ENCODE assay signal across 23 mouse cellular contexts in the genomic region with DNA sequence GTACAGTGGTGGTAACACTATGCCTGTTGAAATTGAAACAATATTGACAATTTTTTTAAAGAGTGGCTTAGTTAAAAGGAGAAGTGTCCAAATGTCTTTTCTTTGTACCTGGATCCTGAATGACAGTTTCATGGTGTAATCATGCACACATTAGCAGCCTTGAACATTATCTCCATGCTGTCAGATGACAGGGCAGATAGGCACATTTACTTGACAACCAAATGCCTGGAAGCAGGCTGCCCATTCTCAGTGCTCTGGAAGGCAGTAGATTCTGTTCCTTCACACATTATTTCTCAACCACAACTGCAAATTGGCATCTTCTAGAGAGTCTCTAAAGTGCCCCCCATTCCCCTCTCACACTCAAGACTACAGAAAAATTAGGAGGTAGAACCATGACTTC. TPM values are rescaled to one million over a fixed set of nuclear protein-coding genes. Genes with fewer than 3 reads are reported as not detected.
A peak's percentile ranks its signal among the peaks of the same experiment; 100 is the strongest.
DNase-seq lines count a peak whose midpoint lies in the region; ATAC-seq and TF ChIP-seq lines count a peak whose summit lies in the region.
"Had no signal": no experiment of that assay in that cellular context is flagged by ENCODE, and none has a peak within 500 bp of the region (broad histone marks: within the 10 kb centered on the region; RNA-seq: fewer than 3 reads in every experiment).

No protein-coding gene starts in this region.

- H3K9me3 ChIP-seq in G1E (replicated peaks), result no peaks in the 10 kb centered on the region

- H3K4me3 ChIP-seq in G1E (ENCODE audit: low read depth, low read length), result no peak overlapping the region; the same call in 1 of the 2 replicates

- TF ChIP-seq CTCF in G1E (IDR thresholded peaks at IDR 0.05; ENCODE audit: low read depth, low read length), result no peak

- no peaks in the 10 kb centered on the region for H3K36me3 ChIP-seq in G1E (replicated peaks)

- DNase-seq in G1E (ENCODE audit: low spot score), result no peak
- DNase-seq in lung, postnatal 14 days, result no peak
- DNase-seq: adrenal gland, adult 2 months; adrenal gland, adult 8-10 months; adrenal gland, postnatal 10 days; adrenal gland, postnatal 14 days; adrenal gland, postnatal 25 days; adrenal gland, postnatal 36 days; B cell, adult 2 months; cerebellum, adult 11 months; cerebellum, adult 11-12 months; cerebellum, adult 18-20 months; cerebellum, adult 2 months; cerebellum, adult 8-10 months had no signal

- no peaks in the 10 kb centered on the region for H3K27me3 ChIP-seq in G1E (ENCODE audit: insufficient read depth, low read length)
- H3K27me3 ChIP-seq: CH12.LX had no signal

- peaks cover 45% of the 10 kb centered on the region for H3K4me1 ChIP-seq in G1E (ENCODE audit: insufficient read depth, low read depth, low read length)

- peak; percentile 67 for ATAC-seq in G1E (ENCODE audit: extremely low read depth, insufficient number of reproducible peaks, low FRiP score, poor library complexity, severe bottlenecking)
- ATAC-seq: activated CD4-positive, CD25-positive, alpha-beta regulatory T cell, adult 4 months; CD4-positive, CD25-positive, alpha-beta regulatory T cell, adult 4 months; Patski had no signal

RNA-seq across cellular contexts. Expression of a gene that starts 20.2 kb away (rescaled TPM):
- total RNA-seq in G1E (2014; fragmentation: Nextera tagmentation) (1.4 TPM in 1 of 2 replicates, not detected in the other), G1E (2017) (0.12 and 0.16 TPM in 2 replicates)
- not detected in 2 replicates for polyA plus RNA-seq in G1E (2012)
- total RNA-seq: adrenal gland, adult 18-20 months; adrenal gland, adult 2 months; adrenal gland, postnatal 10 days; adrenal gland, postnatal 14 days; adrenal gland, postnatal 25 days; adrenal gland, postnatal 36 days; adrenal gland, postnatal 4 days; ES-E14; MEL had no signal
- polyA plus RNA-seq: activated CD4-positive, CD25-positive, alpha-beta regulatory T cell, adult 4 months; adrenal gland, adult 2 months; C2C12; Patski had no signal
